Mouse (Mus musculus) E14TG2a.4 (cell line): ENCODE results near the gene Olfr312.

ENCODE experiments used
- CTCF ChIP-seq: conservative IDR thresholded peaks from 2 replicates; pipeline ENCODE4 v1.5.1; 2014; ENCODE audit warnings: low read length
- POU5F1 ChIP-seq: IDR thresholded peaks from 2 replicates; pipeline ENCODE4 v1.6.1; 2014; ENCODE audit warnings: low read length, borderline replicate concordance

- TF ChIP-seq CTCF (no peak), POU5F1 (no peak)
Observed at GRCm38 (mm10) chr11:58849731-58850130, 20.7 kb downstream of the Olfr312 start.
